Mouse (Mus musculus) kidney, postnatal 10 days (tissue): ENCODE results near the gene Maats1.

Experiments used
- DNase-seq: peaks from one replicate; pipeline ENCODE4 v3.0.0; 2021; ENCODE audit warnings: mixed read lengths

The Maats1 gene

DNA sequence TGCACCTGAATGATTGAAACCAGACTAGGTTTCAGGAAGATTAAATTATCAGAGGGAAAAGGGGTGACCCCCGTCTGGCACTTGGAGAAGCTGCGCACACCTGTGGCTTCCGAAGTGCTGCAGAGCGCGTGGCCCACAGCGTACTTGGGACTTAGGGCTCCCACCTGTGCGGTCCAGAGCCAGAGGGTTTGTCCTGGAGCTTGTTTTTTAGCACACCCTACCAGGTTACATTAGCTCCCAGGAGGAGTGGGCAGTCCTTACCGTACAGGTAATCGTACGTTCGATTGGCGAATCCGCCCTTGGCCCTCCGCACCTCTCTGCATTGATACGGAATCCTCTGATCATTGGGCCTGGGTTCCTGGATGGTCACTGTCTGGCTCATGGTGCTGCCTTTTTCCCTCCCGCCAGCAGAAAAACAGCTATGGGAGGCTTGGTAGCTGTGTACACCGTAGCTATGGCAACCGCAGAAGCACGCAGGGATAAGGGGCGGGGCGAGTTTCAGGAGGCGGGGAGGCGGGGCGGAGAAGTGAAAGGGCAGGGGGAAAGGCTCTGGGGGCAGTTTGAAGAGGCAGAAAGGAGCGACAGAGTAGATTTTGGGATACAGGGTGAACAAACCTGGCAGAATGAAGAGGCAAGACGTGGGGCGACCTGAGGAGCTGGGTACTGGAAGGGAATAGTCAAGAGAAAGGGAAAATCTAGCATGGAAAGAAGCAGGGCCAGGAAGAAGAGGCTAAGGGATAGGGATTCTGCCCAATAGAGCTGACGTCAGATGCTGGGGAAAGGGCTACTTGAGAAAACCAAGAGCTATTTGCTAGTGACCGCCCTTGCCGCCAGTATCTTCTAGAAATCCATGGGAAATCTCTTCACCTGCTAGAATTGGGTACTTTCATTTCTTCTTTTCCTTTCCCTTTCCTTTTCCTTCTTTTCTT, at the start of gene Maats1:
Gene Maats1 (minus strand): TSS at position 748 of the 929 bp plus-strand sequence.
- DNase-seq = peak; percentile 90

DNA sequence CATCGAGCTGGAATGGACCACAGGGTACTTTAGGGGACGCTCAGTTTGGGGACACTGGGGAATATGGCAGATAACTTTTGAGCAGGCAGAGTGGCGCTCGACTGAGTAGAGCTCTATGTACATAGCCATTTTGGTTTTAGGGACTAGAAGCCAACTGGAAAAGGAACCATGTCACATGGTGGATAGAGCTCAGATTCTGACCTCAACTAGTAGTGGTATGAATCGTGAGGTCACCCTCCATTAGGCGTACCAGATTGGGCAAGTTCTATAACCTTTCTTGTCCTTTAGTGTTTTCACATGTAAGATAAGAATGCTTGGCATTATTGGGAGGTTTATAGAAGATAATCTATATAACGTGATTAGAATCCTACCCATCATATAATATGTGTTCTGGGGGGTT, 48.4 kb upstream of the Maats1 start:
- DNase-seq = no peak

DNA sequence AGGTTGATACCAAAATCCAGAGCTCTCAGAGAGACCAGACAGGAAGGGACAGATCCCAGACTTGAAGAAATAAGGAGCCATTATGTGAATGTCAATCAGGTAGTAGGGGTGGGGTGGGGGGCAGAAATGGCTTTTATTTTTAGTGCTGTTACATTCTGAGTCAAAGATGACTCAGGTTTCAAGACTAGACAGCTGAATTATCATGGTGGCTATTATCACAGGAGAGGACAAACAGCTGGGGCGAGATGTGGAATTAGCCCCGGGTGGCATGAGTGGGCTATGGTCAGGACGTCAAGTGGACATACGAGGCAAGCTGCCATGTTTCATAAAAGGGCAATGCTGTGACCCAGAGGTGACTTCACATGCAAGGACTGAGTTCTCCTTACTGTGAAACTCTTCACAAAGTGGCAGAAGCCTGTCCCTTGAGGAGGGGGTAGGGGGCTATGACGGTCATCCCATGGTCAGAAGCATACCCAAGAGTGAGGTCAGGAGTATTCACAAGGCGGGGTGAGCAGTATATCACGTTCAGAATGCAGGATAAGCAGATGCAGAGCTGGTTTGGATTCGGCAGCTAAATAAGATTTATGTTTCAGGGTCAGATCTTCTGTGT, 47.4 kb upstream of the Maats1 start:
- no peak for DNase-seq

DNA sequence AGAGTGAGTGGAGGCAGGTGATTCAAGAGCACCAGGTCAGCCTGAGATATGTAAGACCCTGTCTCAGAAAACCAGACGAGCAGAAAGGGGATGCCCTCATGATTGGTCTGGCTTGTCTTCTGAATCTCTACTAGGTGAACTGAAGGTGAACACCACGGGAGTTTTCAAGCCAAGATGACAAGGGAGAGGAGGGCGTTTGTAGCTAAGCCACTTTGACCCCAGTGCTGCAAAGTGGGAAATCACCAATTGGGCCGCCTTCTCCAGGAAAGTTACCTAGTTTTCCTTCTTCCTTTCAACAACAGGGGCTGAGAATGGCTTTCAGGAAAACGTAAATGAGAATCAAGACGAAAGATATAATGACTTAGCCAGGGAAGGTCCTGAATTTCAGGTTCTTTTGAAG, 46.8 kb upstream of the Maats1 start:
- no peak for DNase-seq

DNA sequence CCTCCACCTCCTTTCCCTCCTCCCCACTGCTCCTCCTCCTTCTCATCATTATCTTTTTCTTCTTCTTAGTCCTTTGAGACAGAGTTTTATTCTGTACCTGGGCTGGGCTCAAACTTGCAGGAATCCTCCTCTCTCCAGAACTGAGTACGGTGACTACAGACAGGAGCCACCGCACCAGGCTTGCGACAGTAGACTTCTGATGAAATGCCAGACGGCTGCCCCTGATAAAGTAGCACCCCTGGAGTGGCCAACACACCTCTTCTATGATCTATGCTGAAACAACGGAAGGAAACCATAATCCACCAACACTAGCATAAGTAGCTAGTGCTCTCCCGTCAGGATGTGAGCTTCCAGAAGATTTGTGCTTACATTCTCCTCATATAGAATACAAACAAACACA, 45.4 kb upstream of the Maats1 start:
- DNase-seq = no peak

DNA sequence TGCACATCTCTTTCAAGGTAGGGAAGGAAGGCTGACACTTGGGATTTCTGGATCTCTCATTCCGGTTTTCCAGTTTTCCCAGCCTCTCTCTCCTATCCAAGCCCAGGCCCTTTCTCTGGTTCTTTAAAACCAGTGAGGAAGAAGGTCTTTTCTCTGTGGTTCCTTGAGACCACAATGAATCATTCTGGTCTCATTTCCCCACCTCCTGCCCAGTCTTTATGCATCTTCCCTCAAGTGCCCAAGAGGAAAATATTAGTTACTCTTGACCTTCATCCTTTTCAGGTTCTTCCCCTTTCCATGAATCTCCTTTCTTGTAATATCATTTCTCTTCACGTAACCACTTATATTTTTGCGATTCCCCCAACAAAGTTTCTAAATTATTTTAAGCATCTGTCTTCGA, 43.8 kb upstream of the Maats1 start:
- no peak for DNase-seq

DNA sequence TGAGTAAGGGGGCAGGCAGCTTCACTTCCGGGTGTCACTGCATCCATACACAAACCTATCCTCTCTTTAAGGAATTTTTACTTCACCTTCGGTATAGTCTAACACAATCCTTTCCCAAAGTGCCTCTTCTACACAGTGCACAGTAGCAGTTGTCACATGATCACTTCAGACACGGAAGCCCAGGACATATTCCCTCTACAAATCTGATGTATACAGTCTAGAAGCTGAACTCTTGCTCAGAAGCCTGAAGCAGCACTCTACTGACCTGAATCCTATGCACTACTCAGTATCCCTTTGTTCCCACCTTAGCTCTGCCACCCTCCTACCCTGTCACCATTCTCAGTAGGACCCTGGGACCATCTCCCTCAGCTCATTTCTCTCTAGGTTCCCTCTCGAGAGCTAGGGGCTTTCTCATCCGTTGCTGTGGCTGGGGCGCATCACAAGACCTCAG, 43.3 kb upstream of the Maats1 start:
- DNase-seq = no peak

DNA sequence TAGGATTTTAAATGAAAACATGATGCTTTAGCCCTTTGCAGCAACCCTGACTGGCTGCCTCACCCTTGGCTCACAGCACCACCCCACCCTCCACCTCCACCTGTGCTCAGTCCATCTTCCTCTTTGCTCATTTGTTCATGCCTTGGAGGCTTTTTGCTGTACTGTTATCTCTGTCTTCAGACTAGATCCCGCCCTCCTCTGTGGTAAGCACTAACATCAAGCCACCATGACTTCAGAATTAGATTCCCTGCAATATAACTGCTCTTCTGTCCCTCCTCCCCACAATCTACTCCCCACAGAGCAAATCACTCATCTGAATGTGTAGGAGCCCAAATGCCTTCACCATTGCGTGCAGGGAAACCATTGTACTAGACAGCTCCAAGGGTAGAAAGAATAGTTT, 41.7 kb upstream of the Maats1 start:
- no peak for DNase-seq

DNA sequence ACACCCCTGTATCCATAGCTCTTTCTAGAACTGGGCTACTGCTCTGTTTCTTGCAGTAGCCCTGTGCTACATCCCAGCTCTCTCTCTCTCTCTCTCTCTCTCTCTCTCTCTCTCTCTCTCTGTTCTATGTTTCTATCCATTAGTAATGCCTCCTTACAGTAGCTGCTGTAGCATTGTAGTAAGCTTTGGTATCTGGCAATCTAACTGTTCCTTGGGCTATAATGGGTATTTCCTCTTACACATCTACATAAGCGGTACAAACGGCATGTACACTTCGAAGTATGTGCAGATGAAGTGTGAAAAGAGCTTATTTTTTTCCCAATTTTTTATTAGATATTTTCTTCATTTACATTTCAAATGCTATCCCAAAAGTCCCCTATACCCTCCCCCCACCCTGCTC, 38.0 kb upstream of the Maats1 start:
- no peak for DNase-seq

DNA sequence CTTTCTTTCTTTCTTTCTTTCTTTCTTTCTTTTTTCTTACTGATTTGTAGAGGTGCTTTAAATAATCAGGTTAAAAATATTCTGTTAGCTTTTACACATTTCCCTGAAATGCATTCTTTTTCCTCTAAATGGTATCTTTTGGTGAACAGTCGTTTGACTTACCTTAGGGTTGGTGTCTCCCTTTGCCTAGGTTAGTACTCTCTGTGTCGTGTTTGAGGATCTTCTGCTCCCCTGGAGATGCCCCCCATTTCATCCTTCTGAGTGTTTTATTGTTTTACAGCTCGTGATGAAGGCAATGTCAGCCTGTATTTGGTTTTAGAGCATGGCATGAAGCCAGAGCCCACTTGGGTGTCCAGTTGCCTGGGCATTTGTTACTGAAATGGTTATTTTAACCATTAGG, 37.5 kb upstream of the Maats1 start:
- DNase-seq = no peak

DNA sequence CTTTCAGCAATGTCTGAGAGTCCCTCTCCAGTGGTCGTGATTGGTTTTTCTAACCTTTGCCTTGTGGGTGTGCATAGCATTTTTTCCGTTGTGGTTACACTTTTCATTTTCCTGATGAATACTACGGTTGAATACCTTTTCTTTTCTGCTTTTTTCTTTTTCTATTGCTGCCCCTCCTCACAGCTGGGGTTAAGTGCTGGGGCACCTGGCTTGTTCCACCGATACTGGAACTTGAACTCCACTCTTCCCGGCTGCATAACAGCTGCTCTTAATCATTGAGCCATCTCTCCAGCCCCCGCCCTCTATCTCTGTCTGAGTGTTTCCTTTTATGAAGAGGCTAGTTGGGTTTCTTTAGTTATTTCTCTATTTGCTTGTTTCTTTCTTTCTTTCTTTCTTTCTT, 37.1 kb upstream of the Maats1 start:
- no peak for DNase-seq

DNA sequence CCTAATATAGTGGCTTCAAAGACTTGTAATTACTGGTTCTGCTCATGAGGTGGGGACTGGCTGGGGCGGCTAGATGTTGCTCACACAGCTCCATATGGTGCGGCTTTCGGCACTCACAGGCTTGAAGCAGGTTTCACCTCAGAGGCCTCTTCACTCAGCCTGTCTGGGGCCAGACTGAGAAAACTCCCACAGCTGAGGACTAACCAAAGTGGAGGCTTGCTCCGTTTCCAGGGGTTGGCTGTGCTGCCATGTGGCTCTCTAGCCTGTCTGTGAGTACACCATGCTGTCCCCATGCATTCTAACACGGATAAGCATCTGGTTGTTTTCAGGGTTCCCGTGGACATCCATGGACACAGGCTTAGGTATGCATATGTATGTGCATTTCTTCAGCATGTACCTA, 36.6 kb upstream of the Maats1 start:
- DNase-seq = no peak

DNA sequence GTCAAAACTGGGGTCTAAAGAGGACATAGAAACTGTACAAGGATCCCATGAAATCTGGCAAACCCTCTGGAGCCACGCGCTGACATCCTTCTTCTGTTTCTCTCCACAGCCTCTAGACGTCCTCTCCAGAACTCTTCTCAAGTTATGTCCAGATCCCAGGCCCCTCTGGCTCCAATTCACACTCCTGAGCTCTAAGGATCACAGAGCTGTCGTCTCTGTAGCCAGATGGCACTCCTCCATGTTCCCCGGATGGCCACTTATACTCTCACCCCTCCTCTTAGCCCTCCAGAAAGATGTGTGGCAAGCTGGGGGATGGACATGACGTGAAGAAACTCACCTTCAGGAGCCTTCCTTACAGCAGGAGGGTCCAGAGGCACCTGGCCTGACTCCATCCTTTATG, 35.6 kb upstream of the Maats1 start:
- no peak for DNase-seq

DNA sequence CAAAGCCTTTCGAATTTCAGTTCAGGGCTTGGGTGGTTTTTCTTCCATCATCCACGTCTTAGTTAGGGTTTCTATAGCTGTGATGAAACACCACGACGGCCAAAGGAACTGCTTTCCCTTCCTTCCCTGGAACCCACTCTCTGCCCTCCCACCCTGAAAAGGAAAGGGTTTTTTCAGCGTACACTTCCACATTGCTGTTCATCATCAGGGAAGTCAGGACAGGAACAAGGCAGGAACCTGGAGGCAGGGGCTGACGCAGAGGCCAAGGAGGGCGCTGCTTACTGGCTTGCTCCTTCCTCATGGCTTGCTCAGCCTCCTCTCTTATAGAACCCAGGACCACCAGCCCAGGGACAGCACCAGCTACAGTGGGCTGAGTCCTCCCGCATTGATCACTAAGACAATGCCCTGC, 34.9 kb upstream of the Maats1 start:
- DNase-seq = peak; percentile 27

DNA sequence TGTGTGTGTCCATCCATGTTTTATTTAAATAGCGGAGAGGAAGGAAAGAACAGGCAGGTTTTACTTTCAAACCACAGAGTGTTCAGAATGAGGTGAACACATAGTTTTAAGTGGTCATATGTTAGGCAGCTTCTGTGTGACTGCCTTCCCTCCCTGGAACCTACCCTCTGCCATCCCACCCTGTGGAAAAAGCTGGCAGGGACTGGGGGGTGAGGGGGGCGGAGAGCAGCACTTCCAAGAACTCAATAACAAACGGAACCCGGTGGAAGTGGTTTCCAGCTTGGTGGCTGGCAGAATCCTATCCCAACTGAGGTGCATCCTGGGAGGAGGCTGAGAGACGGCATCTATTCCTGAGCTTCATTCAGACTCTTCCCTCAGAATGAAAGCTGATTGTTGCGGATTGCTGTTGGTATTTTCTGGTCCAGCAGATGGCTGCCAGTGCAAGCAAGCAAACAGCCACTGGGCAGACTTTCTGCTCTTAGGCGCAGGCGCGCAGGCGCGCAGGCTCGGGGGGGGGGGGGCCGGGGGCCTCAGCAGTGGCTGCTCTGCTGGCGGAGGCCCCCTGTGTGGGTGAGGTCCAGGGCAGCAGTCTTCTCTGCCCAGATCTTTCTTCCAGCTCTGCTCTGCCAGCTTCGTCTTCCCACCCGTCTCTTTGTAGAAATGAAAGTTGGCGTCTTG, 34.4 kb upstream of the Maats1 start:
- peak; percentile 65 for DNase-seq

DNA sequence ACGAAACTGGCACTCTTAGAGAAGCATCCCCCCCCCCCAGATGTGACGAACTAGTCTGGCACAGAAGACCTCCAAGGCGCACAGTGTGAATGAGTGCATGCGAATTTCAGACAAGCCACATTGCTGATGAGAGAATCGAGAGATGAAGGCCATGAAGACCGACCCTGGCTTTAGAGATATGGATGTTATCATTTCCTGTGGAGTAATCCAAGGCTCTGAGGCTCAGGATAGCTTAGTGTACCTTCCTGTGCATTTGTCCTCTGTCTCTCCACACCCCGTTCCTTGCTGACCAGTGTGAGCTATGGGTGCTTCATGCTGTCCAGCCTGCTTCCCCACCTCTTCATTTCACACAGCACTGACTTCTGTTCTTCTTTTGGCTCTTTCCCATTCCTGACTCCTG, 33.2 kb upstream of the Maats1 start:
- DNase-seq = no peak

DNA sequence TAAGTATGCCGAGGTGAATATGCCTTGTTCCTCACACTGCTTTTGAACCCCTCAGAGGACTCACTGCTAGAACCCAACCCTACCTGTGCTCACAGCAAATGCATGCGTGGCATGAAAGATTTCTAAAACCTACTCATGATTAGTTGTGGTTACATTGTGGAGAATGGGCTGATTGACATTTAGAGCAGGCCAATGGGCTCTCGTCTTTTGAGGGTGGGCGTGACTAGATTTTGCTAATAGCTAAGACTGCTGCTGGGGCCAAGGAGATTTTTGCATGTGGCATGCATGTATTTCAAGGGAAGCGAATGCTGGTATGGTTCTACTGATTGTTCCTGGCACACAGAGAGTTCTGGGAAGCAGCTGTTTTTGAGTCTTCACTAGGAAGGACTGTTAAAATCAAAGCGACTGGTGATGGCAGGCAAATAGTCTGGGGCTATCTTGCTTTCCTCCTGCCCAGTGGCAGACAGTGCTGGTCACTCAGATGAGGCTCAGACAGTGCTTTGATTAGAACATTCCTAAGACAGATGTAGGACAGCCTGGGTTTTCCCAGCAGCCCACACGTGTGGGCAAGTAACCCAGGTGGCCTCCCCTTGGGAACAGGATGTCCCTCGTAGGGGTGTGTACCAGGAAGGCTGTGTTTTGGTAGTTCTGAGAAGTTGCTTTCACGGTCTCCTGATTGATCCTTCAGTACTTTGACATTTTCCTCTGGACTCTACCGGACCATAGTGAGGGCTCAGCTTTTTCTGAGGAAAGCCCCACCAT, 32.6 kb upstream of the Maats1 start:
- no peak for DNase-seq

DNA sequence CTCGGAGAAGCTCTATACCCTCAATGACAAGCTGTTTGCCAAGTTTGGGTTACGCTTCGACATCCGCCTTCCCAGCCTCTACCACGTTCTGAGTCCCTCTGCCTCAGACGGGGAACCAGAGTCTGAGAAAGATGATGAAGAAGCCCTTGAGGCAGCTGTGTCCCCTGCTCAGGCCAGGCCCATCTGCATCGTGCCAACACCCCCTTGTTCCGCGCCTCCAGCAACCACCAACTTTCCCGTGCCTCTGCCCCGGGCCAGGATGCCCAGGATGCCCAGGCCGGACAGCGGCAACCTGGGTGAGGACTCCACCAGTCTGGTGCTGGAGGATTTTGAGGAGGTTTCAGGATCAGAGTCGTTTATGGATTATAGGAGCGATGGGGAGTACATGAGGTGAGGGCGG, 32.0 kb upstream of the Maats1 start:
- no peak for DNase-seq

DNA sequence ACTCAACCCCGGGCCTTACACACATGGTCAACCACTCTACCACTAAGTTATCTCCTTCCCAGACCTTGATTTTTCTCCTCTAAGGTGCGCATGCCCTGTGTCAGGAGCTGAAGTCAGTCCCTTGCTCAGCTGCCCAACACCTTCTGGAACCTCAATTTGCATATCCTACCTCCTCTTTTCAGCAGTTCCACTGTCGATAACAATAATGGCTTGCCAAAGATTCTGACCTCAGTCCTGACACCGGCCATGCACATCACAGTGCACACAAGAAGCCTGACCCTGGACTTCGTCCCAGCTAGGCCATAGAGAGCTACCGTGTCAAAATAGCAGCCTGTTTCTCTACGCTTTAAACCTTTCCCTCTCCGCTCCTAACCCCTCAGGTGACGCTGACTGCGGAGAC, 31.5 kb upstream of the Maats1 start:
- no peak for DNase-seq

DNA sequence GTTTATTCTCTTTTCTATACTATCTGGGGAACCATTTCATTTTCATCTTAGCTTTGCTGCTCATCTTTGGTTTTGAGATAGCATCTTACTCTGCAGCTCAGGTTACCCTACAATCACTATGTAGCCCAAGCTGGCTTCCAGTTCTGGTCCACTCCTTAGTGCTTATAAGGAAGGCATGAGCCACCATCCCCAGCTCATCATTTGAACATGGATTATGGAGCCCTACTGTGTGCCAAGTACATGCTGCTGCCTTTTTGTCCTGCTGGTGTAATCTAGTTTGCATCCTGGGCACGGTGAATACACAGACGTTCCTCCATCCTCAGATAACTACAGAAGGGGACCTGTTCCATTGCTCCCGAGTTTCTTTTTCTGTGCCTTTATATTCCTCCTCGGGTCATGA, 30.9 kb upstream of the Maats1 start:
- DNase-seq = no peak

DNA sequence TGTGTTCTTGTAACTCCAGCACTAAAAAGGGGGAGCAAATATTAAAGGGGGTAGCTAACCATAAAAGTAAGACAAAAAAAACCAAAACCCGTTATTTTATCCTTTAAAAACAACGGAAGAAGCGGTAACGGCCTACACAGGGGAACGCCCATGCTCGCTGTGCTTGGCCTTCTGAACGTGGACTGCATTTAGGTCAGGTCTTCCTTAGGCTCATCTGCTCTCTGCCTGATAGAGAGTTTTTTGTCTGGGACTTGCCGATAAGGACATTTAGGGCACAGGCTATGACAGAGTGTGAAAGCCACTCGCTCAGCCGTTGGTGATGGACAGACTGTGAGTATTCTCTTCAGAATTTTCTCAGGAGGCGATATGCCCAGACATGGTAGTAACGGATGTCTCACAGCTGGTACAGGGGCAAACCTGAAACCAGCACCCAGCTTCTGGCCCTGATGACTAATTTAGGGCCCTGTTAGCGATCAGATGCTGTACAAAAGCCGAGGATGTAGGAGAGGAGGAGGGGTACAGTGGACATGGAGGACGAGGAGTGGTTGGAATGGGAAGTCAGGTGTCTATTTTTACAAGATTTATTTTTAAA, 29.9 kb upstream of the Maats1 start:
- no peak for DNase-seq

DNA sequence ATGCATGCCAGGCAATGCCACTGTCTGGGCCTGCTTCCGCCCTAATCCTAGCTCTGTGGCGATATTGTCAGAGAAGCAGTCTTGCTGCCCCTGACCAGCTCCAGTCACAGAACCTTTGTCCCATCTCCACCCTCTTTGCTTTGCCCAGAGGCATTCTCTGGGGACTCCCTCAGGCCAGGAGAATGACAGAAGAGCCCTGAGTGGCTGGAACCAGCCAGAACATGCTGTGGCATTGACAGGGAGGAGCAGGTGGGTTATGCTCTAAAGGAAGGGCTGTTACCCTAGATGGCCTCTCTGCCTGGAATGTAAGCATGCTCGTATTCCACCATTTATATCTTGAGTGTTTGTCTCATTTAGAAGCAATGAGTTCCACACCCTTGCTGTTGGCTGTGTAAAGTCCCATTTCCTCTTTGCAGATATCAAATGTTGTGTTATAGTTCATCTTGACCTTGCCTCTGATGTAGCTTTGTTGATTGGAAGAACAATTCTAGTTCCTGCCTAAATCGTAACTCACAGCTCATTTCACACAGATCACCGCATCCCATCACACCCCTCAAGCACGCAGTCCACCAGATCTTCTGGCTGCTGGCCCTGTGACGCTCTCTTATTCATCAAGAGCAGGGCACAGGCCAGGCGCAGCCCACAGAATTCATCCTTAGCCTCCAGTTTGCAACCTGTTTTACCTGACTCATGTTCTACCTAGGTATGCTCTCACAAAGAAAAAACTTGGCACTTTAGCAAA, 28.9 kb upstream of the Maats1 start:
- DNase-seq = no peak
